Mouse (Mus musculus): ENCODE measurements around the gene Gm42420. TPM values are rescaled to one million over a fixed set of nuclear protein-coding genes. Genes with fewer than 3 reads are reported as not detected.
A peak's percentile ranks its signal among the peaks of the same experiment; 100 is the strongest.

Gm42420 gene
- polyA plus RNA-seq, 1 experiment: 0.22 TPM

DNA sequence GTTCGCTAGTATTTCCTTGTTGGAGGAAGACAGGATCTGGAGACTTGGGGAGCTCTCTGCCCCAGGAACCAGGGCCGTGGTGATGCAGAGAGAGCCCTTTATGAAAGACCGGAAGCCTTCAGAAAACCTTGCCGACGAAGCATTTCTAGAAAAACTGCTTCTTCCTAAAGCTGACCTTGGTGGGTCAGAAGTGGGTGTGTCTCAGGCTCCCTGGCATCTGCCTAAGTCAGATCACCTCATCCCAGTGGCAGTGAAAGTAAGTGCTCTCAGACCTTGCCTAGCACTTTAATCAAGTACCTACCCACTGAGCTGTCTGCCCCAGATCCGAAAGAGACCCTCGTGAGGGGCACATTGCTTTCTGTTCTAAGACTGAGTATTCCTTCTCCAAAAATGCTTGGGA is 10.6 kb upstream of the Gm42420 start:
- Histone ChIP-seq H3K27me3 (ENCODE audit: control insufficient read depth, insufficient read depth, insufficient read length) (no peaks in the 10 kb centered on the region), H3K79me2 (ENCODE audit: control insufficient read depth, insufficient read depth) (no peaks in the 10 kb centered on the region), H3K36me3 (ENCODE audit: control insufficient read depth, insufficient read depth) (no peaks in the 10 kb centered on the region), H3K4me3 (peak overlapping the region; percentile 61), H3K4me2 (ENCODE audit: low read depth) (peak overlapping the region; percentile 84), H3ac (ENCODE audit: control insufficient read depth, insufficient read length) (no peak overlapping the region)
- TF ChIP-seq MYOD1 (IDR thresholded peaks at IDR 0.05; ENCODE audit: control insufficient read depth in 1 of 3, insufficient read length in 2 of 3, low read depth in 2 of 3) (no peak), E2F4 (IDR thresholded peaks at IDR 0.05; ENCODE audit: insufficient read depth) (no peak), TCF3 (IDR thresholded peaks at IDR 0.05; ENCODE audit: insufficient read length, low read depth) (no peak), REST (IDR thresholded peaks at IDR 0.05; ENCODE audit: insufficient read depth, insufficient read length) (no peak), MAX (IDR thresholded peaks at IDR 0.05; ENCODE audit: low read depth) (no peak), POLR2A (IDR thresholded peaks at IDR 0.05; ENCODE audit: insufficient read length, low read depth) (no peak), SRF (IDR thresholded peaks at IDR 0.05; ENCODE audit: control insufficient read depth, insufficient read length, low read depth) (no peak), CEBPB (IDR thresholded peaks at IDR 0.05; ENCODE audit: insufficient read depth, poor library complexity, severe bottlenecking) (no peak), USF1 (IDR thresholded peaks at IDR 0.05; ENCODE audit: low read depth) (no peak), POLR2AphosphoS2 (IDR thresholded peaks at IDR 0.05; ENCODE audit: insufficient read length, low read depth) (no peak), MYOG (IDR thresholded peaks at IDR 0.05; ENCODE audit: control insufficient read depth in 1 of 3, insufficient read depth in 1 of 3, insufficient read length in 2 of 3, low read depth in 2 of 3) (no peak), TCF12 (IDR thresholded peaks at IDR 0.05; ENCODE audit: insufficient read depth, poor library complexity, severe bottlenecking) (no peak)

GRCm38 (mm10) chr6:39579552-39579951 is 6.0 kb upstream of the Gm42420 start:
- H3ac ChIP-seq (ENCODE audit: control insufficient read depth, insufficient read length): no peak overlapping the region
- H3K36me3 ChIP-seq (ENCODE audit: control insufficient read depth, insufficient read depth): no peaks in the 10 kb centered on the region
- TF ChIP-seq MYOD1 (IDR thresholded peaks at IDR 0.05; ENCODE audit: control insufficient read depth in 1 of 3, insufficient read length in 2 of 3, low read depth in 2 of 3) (no peak), SRF (IDR thresholded peaks at IDR 0.05; ENCODE audit: control insufficient read depth, insufficient read length, low read depth) (no peak), E2F4 (IDR thresholded peaks at IDR 0.05; ENCODE audit: insufficient read depth) (no peak), TCF3 (IDR thresholded peaks at IDR 0.05; ENCODE audit: insufficient read length, low read depth) (no peak), CEBPB (IDR thresholded peaks at IDR 0.05; ENCODE audit: insufficient read depth, poor library complexity, severe bottlenecking) (no peak), MAX (IDR thresholded peaks at IDR 0.05; ENCODE audit: low read depth) (no peak), USF1 (IDR thresholded peaks at IDR 0.05; ENCODE audit: low read depth) (no peak), TCF12 (IDR thresholded peaks at IDR 0.05; ENCODE audit: insufficient read depth, poor library complexity, severe bottlenecking) (no peak), REST (IDR thresholded peaks at IDR 0.05; ENCODE audit: insufficient read depth, insufficient read length) (no peak), MYOG (IDR thresholded peaks at IDR 0.05; ENCODE audit: control insufficient read depth in 1 of 3, insufficient read depth in 1 of 3, insufficient read length in 2 of 3, low read depth in 2 of 3) (no peak), POLR2AphosphoS2 (IDR thresholded peaks at IDR 0.05; ENCODE audit: insufficient read length, low read depth) (no peak), POLR2A (IDR thresholded peaks at IDR 0.05; ENCODE audit: insufficient read length, low read depth) (no peak)
- H3K4me2 ChIP-seq (ENCODE audit: low read depth): no peak overlapping the region
- no peak overlapping the region for H3K4me3 ChIP-seq
- no peaks in the 10 kb centered on the region for H3K27me3 ChIP-seq (ENCODE audit: control insufficient read depth, insufficient read depth, insufficient read length)
- no peaks in the 10 kb centered on the region for H3K79me2 ChIP-seq (ENCODE audit: control insufficient read depth, insufficient read depth)

GRCm38 (mm10) chr6:39580558-39580957 is 5.0 kb upstream of the Gm42420 start:
- TF ChIP-seq POLR2A (IDR thresholded peaks at IDR 0.05; ENCODE audit: insufficient read length, low read depth) (no peak), TCF12 (IDR thresholded peaks at IDR 0.05; ENCODE audit: insufficient read depth, poor library complexity, severe bottlenecking) (no peak), CEBPB (IDR thresholded peaks at IDR 0.05; ENCODE audit: insufficient read depth, poor library complexity, severe bottlenecking) (no peak), SRF (IDR thresholded peaks at IDR 0.05; ENCODE audit: control insufficient read depth, insufficient read length, low read depth) (no peak), MYOG (IDR thresholded peaks at IDR 0.05; ENCODE audit: control insufficient read depth in 1 of 3, insufficient read depth in 1 of 3, insufficient read length in 2 of 3, low read depth in 2 of 3) (no peak), TCF3 (IDR thresholded peaks at IDR 0.05; ENCODE audit: insufficient read length, low read depth) (no peak), MYOD1 (IDR thresholded peaks at IDR 0.05; ENCODE audit: control insufficient read depth in 1 of 3, insufficient read length in 2 of 3, low read depth in 2 of 3) (peak in 2 of 3 experiments; percentile 72 to 78), POLR2AphosphoS2 (IDR thresholded peaks at IDR 0.05; ENCODE audit: insufficient read length, low read depth) (no peak), E2F4 (IDR thresholded peaks at IDR 0.05; ENCODE audit: insufficient read depth) (no peak)
- no peak overlapping the region for H3K4me3 ChIP-seq
- H3K27me3 ChIP-seq (ENCODE audit: control insufficient read depth, insufficient read depth, insufficient read length): no peaks in the 10 kb centered on the region
- no peak overlapping the region for H3ac ChIP-seq (ENCODE audit: control insufficient read depth, insufficient read length)
- no peaks in the 10 kb centered on the region for H3K79me2 ChIP-seq (ENCODE audit: control insufficient read depth, insufficient read depth)
- H3K36me3 ChIP-seq (ENCODE audit: control insufficient read depth, insufficient read depth): no peaks in the 10 kb centered on the region
- no peak overlapping the region for H3K4me2 ChIP-seq (ENCODE audit: low read depth)

GRCm38 (mm10) chr6:39581087-39581784 is 4.3 kb upstream of the Gm42420 start:
- H3K79me2 ChIP-seq (ENCODE audit: control insufficient read depth, insufficient read depth): no peaks in the 10 kb centered on the region
- no peak overlapping the region for H3ac ChIP-seq (ENCODE audit: control insufficient read depth, insufficient read length)
- H3K4me3 ChIP-seq: no peak overlapping the region
- H3K4me2 ChIP-seq (ENCODE audit: low read depth): no peak overlapping the region
- TF ChIP-seq MYOG (IDR thresholded peaks at IDR 0.05; ENCODE audit: control insufficient read depth in 1 of 3, insufficient read depth in 1 of 3, insufficient read length in 2 of 3, low read depth in 2 of 3): no peak
- no peak for TF ChIP-seq CEBPB (IDR thresholded peaks at IDR 0.05; ENCODE audit: insufficient read depth, poor library complexity, severe bottlenecking)
- no peak for TF ChIP-seq USF1 (IDR thresholded peaks at IDR 0.05; ENCODE audit: low read depth)
- TF ChIP-seq TCF12 (IDR thresholded peaks at IDR 0.05; ENCODE audit: insufficient read depth, poor library complexity, severe bottlenecking): no peak
- TF ChIP-seq MYOD1 (IDR thresholded peaks at IDR 0.05; ENCODE audit: control insufficient read depth in 1 of 3, insufficient read length in 2 of 3, low read depth in 2 of 3): no peak
- TF ChIP-seq POLR2A (IDR thresholded peaks at IDR 0.05; ENCODE audit: insufficient read length, low read depth): no peak
- TF ChIP-seq REST (IDR thresholded peaks at IDR 0.05; ENCODE audit: insufficient read depth, insufficient read length): no peak
- no peak for TF ChIP-seq MAX (IDR thresholded peaks at IDR 0.05; ENCODE audit: low read depth)
- TF ChIP-seq E2F4 (IDR thresholded peaks at IDR 0.05; ENCODE audit: insufficient read depth): no peak
- TF ChIP-seq SRF (IDR thresholded peaks at IDR 0.05; ENCODE audit: control insufficient read depth, insufficient read length, low read depth): no peak
- no peak for TF ChIP-seq POLR2AphosphoS2 (IDR thresholded peaks at IDR 0.05; ENCODE audit: insufficient read length, low read depth)
- TF ChIP-seq TCF3 (IDR thresholded peaks at IDR 0.05; ENCODE audit: insufficient read length, low read depth): no peak
- no peaks in the 10 kb centered on the region for H3K36me3 ChIP-seq (ENCODE audit: control insufficient read depth, insufficient read depth)
- H3K27me3 ChIP-seq (ENCODE audit: control insufficient read depth, insufficient read depth, insufficient read length): no peaks in the 10 kb centered on the region
